ENCODE assay signal across 24 mouse cellular contexts in the genomic region with DNA sequence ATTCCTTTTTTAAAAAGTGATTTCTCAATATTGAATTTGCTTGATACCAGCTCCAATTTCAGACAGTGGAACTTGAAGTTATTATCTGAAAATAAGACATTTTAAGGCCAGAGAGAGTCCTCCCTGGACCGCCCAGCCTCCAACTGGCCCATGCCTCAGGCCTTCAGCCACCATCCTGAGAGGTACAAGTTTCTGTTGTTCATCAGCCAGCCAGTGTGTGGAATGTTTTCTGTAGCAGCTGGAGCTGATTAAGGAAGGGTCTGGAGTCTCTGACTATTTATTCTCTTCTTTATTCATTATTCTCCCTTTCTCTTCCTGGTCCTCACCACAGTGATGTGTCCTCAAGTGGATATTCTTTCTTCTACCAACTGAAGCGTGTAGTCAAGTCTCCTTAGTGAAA.
A peak's percentile ranks its signal among the peaks of the same experiment; 100 is the strongest.
DNase-seq lines count a peak whose midpoint lies in the region; ATAC-seq and TF ChIP-seq lines count a peak whose summit lies in the region.
"Had no signal": no experiment of that assay in that cellular context is flagged by ENCODE, and none has a peak within 500 bp of the region (broad histone marks: within the 10 kb centered on the region; RNA-seq: fewer than 3 reads in every experiment).

No protein-coding gene starts in this region.

- H3K9ac ChIP-seq in embryonic facial prominence, embryonic 14.5 days (ENCODE audit: low read depth, low read length), result no peak overlapping the region
- H3K9ac ChIP-seq in limb, embryonic 11.5 days (ENCODE audit: low read length), result no peak overlapping the region
- H3K9ac ChIP-seq: embryonic facial prominence, embryonic 13.5 days; heart, embryonic 13.5 days; hindbrain, embryonic 12.5 days; intestine, embryonic 15.5 days had no signal

- TF ChIP-seq CTCF in gastrocnemius, adult 2 months (IDR thresholded peaks at IDR 0.05), result no peak

- no peaks in the 10 kb centered on the region for H3K9me3 ChIP-seq in embryonic facial prominence, embryonic 14.5 days (ENCODE audit: control insufficient read depth, low read length)
- no peaks in the 10 kb centered on the region for H3K9me3 ChIP-seq in limb, embryonic 11.5 days (ENCODE audit: control insufficient read depth, low read length)
- H3K9me3 ChIP-seq: embryonic facial prominence, embryonic 13.5 days; G1E; heart, embryonic 13.5 days; hindbrain, embryonic 12.5 days; intestine, embryonic 15.5 days had no signal

- H3K4me1 ChIP-seq in embryonic facial prominence, embryonic 14.5 days (ENCODE audit: control insufficient read depth, insufficient read depth, low read length), result peaks cover 6% of the 10 kb centered on the region; the same call in 1 of the 2 replicates
- no peaks in the 10 kb centered on the region; the same call in 1 of the 2 replicates for H3K4me1 ChIP-seq in limb, embryonic 11.5 days (ENCODE audit: control insufficient read depth, insufficient read depth, low read length)
- H3K4me1 ChIP-seq: heart, embryonic 13.5 days; hindbrain, embryonic 12.5 days; intestine, embryonic 15.5 days had no signal

- H3K4me2 ChIP-seq in embryonic facial prominence, embryonic 14.5 days (ENCODE audit: low read depth, low read length), result no peak overlapping the region
- no peak overlapping the region for H3K4me2 ChIP-seq in limb, embryonic 11.5 days (ENCODE audit: low read depth, severe bottlenecking)
- H3K4me2 ChIP-seq: embryonic facial prominence, embryonic 13.5 days; heart, embryonic 13.5 days; hindbrain, embryonic 12.5 days; intestine, embryonic 15.5 days had no signal

- DNase-seq in gastrocnemius, adult 2 months, result peak; percentile 27
- DNase-seq in gastrocnemius, adult 8-10 months (ENCODE audit: low spot score in 2 of 2), result no peak
- peak; percentile 57 for DNase-seq in embryo, embryonic 11 days
- peak; percentile 11 for DNase-seq in embryonic facial prominence, embryonic 14.5 days (ENCODE audit: low spot score)
- peak; percentile 42 for DNase-seq in limb, embryonic 11.5 days (ENCODE audit: low spot score)
- no peak for DNase-seq in thymus, postnatal 36 days
- no peak for DNase-seq in kidney, adult 11 months
- DNase-seq: adrenal gland, postnatal 10 days; B cell, adult 2 months; cerebellum, adult 11 months; cerebellum, adult 8-10 months; cerebellum, postnatal 14 days; gastrocnemius, postnatal 36 days; heart, adult 11 months; heart, postnatal 36 days had no signal

- H3K4me3 ChIP-seq in gastrocnemius, adult 2 months, result no peak overlapping the region
- H3K4me3 ChIP-seq in embryonic facial prominence, embryonic 14.5 days (ENCODE audit: low read depth, low read length), result no peak overlapping the region
- H3K4me3 ChIP-seq in limb, embryonic 11.5 days (ENCODE audit: low read depth, low read length), result no peak overlapping the region
- H3K4me3 ChIP-seq: embryonic facial prominence, embryonic 13.5 days; heart, embryonic 13.5 days; hindbrain, embryonic 12.5 days; intestine, embryonic 15.5 days had no signal

- ATAC-seq in embryonic facial prominence, embryonic 14.5 days (ENCODE audit: low read depth), result no peak
- ATAC-seq in limb, embryonic 11.5 days (ENCODE audit: insufficient number of reproducible peaks, low FRiP score, low TSS enrichment, low read depth), result no peak
- no peak for ATAC-seq in megakaryocyte-erythroid progenitor cell, adult 5-6 weeks (replicated peaks; ENCODE audit: low FRiP score, low TSS enrichment, poor library complexity, severe bottlenecking)
- ATAC-seq: CD4-positive, CD25-positive, alpha-beta regulatory T cell, adult 4 months; forebrain, embryonic 14.5 days; hindbrain, postnatal 0 days; intestine, embryonic 15.5 days had no signal

- no peaks in the 10 kb centered on the region for H3K27me3 ChIP-seq in embryonic facial prominence, embryonic 14.5 days (replicated peaks; ENCODE audit: control insufficient read depth, insufficient read depth, low read length)
- no peaks in the 10 kb centered on the region for H3K27me3 ChIP-seq in limb, embryonic 11.5 days (ENCODE audit: control insufficient read depth, insufficient read depth, low read length)
- H3K27me3 ChIP-seq: embryonic facial prominence, embryonic 13.5 days; heart, embryonic 13.5 days; hindbrain, embryonic 12.5 days; intestine, embryonic 15.5 days had no signal

- 37% methylated on average over 2 of the region's 2 CpGs for WGBS in embryonic facial prominence, embryonic 14.5 days
- 50% methylated on average over 2 of the region's 2 CpGs for WGBS in limb, embryonic 11.5 days

- no peaks in the 10 kb centered on the region for H3K36me3 ChIP-seq in embryonic facial prominence, embryonic 14.5 days (ENCODE audit: control insufficient read depth, insufficient read depth, low read length)
- H3K36me3 ChIP-seq in limb, embryonic 11.5 days (ENCODE audit: control insufficient read depth, insufficient read depth, low read length), result no peaks in the 10 kb centered on the region
- H3K36me3 ChIP-seq: embryonic facial prominence, embryonic 13.5 days; G1E; heart, embryonic 13.5 days; hindbrain, embryonic 12.5 days; intestine, embryonic 15.5 days had no signal

- intact Hi-C loops in gastrocnemius, adult 2 months (cut with DNase I), result no loop called here

- no peak overlapping the region for H3K27ac ChIP-seq in gastrocnemius, adult 2 months
- no peak overlapping the region; the same call in 1 of the 2 replicates for H3K27ac ChIP-seq in embryonic facial prominence, embryonic 14.5 days (replicated peaks; ENCODE audit: low read depth, low read length)
- H3K27ac ChIP-seq in limb, embryonic 11.5 days (replicated peaks; ENCODE audit: low read depth, low read length), result no peak overlapping the region
- H3K27ac ChIP-seq: embryonic facial prominence, embryonic 13.5 days; heart, embryonic 13.5 days; hindbrain, embryonic 12.5 days; hindbrain, postnatal 0 days; intestine, embryonic 15.5 days had no signal

Comparison
In these comparisons a context has a peak if more than half of its experiments do, and no peak if none do; other contexts are left out.
1. DNase-seq: peak in gastrocnemius, adult 2 months (single experiment), embryo, embryonic 11 days (single experiment), embryonic facial prominence, embryonic 14.5 days (single experiment) and limb, embryonic 11.5 days (single experiment); none in gastrocnemius, adult 8-10 months (0 of 2), thymus, postnatal 36 days (0 of 2) and kidney, adult 11 months (single experiment).